Mouse (Mus musculus): Measurements from ENCODE around the gene Iqcf3.

The Iqcf3 gene

DNA sequence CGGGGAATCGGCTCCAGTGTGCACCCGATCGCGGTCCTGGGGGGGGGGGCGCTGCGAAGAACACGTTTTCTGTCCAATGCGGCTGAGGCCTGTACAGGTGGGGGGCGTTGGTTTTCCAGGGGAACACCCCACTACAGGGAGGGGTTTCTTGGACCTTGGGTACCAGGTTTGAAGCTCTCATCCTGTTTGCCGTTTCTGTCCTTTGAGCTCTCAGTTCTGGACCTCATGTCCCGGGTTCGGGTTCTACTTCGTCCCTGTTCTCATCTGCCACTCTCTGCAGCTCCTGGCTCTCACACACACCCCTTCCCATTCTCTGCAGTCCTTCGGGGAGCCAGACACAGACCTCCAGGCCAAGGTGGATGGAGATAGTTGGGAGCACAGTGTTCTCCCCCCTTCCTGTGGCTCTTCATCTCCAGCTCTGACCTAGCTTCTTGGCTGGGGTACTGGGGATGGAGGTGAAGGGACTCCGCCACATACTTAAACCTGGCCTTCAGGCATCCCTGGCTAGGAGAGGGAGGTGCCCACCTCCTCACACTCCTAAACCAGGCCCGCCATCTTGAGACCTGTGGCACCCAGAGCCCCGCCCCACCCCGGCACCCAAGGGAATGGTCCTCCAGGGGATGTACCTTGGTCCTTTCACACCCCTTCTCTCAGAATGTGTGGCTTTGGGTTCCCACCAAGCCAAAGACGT lies 107.2 kb downstream of the Iqcf3 start:
- no peak for DNase-seq (ENCODE audit: low spot score in 2 of 2)

DNA sequence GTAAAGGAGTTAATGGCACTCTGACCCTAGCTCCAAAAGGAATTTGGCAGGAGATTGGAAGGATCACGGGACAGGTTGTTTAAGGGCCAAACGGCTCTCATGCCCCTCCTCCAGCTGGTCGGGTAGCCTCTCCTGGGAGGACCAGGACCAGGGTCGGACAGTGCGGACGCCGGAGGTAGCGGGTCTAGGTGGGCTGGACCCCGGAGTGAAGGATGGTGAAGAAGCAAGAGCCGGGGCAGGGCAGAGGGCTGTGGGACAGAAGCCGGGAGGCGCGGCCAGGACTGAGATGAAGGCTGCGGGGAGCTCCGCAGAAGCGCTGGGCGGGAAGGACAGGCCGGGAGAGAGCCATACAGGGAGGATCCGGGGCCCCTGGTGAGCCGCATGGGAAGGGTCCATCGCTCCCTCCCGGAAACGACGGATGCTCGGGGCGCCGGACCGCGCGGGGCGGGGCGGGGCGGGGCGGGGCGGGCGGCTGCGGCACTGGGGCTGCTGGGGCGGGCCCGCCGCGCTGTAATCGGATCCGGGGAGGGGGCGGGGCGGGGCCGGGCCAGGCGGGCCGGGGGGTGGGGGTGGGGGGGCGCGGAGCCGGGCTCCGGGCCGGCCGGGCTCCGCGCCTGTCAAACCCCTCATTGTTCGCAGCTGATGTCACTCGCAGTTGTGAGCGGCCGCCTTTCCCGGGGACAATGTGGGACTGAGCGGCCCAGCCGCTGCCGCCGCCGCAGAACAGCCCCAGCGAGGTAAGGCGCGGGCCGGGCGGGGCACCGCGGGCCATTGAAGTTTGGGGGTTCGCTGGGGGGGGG lies 108.0 kb downstream of the Iqcf3 start, which contains the start of gene Pcbp4:
Gene Pcbp4, plus strand, starts transcription at position 21 of the 800 bp plus-strand sequence.
- no peak for DNase-seq (ENCODE audit: low spot score in 2 of 2)
